Mouse (Mus musculus) forebrain, embryonic 12.5 days (tissue): ENCODE results near the gene Ebf1. TPM values are rescaled to one million over a fixed set of nuclear protein-coding genes. Genes with fewer than 3 reads are reported as not detected.
A peak's percentile ranks its signal among the peaks of the same experiment; 100 is the strongest.

Experiments used
- ATAC-seq: fragments of 200-750 bp; cut with Nextera tagmentation; 2 replicates; pipeline ENCODE4 v1.8.0; 2017; ENCODE audit warnings: moderate TSS enrichment; ENCODE audit not compliant: low FRiP score
- H3K27ac ChIP-seq: fragments of 300-500 bp; sonication (generic); 2 replicates; pipeline ENCODE4 v1.5.1; 2016; ENCODE audit warnings: mild to moderate bottlenecking
- H3K27me3 ChIP-seq: fragments of 300-500 bp; sonication (generic); 2 replicates; pipeline ENCODE4 v1.6.1; 2016; ENCODE audit warnings: mild to moderate bottlenecking
- H3K36me3 ChIP-seq: fragments of 300-500 bp; sonication (generic); replicated peaks from 2 replicates; pipeline ENCODE4 v1.6.1; 2016; ENCODE audit warnings: mild to moderate bottlenecking
- H3K4me1 ChIP-seq: fragments of 300-500 bp; sonication (generic); 2 replicates; pipeline ENCODE4 v1.6.1; 2016
- H3K4me2 ChIP-seq: fragments of 300-500 bp; sonication (generic); 2 replicates; pipeline ENCODE4 v1.6.1; 2016; ENCODE audit warnings: mild to moderate bottlenecking, moderate library complexity
- H3K4me3 ChIP-seq: fragments of 300-500 bp; sonication (generic); replicated peaks from 2 replicates; pipeline ENCODE4 v1.5.1; 2016; ENCODE audit warnings: mild to moderate bottlenecking
- H3K9ac ChIP-seq: fragments of 300-500 bp; sonication (generic); 2 replicates; pipeline ENCODE4 v1.6.1; 2016; ENCODE audit warnings: mild to moderate bottlenecking
- H3K9me3 ChIP-seq: fragments of 300-500 bp; sonication (generic); 2 replicates; pipeline ENCODE4 v1.6.1; 2016
- WGBS: fragments of 180-500 bp; shearing (Covaris S2); methylation state at CpG from one replicate; pipeline ENCODE4 v1.1.7; 2016; 5-methylcytosine and 5-hydroxymethylcytosine counted together
- polyA plus RNA-seq: library from polyadenylated mRNA; unstranded; fragments of >200 nt; fragmentation: Nextera tagmentation; extraction: Ambion mirVana; gene quantifications from 2 replicates; pipeline ENCODE4 v1.2.1, GENCODE M21; 2016

Gene Ebf1
- polyA plus RNA-seq, 1 experiment from 2014 or later = 26.8 TPM

- peaks cover 18% of the 10 kb centered on the region for H3K4me1 ChIP-seq
- no peak for ATAC-seq
Measured at GRCm38 (mm10) chr11:44701221-44701810, 84.2 kb downstream of the Ebf1 start.

GRCm38 (mm10) chr11:44701864-44702263, 84.7 kb downstream of the Ebf1 start:
- WGBS = 80% methylated on average over 1 of the region's 1 CpGs
- ATAC-seq = no peak
- Histone ChIP-seq H3K9ac (no peak overlapping the region), H3K27me3 (peaks cover 43% of the 10 kb centered on the region), H3K4me1 (peaks cover 13% of the 10 kb centered on the region), H3K4me3 (no peak overlapping the region), H3K36me3 (no peaks in the 10 kb centered on the region), H3K9me3 (no peaks in the 10 kb centered on the region), H3K4me2 (no peak overlapping the region), H3K27ac (no peak overlapping the region)

More at GRCm38 (mm10) chr11:44701221-44701810, 84.2 kb downstream of the Ebf1 start:
- Histone ChIP-seq H3K9me3 (no peaks in the 10 kb centered on the region), H3K4me3 (no peak overlapping the region), H3K27ac (no peak overlapping the region), H3K4me2 (no peak overlapping the region), H3K9ac (no peak overlapping the region), H3K36me3 (no peaks in the 10 kb centered on the region), H3K27me3 (peaks cover 41% of the 10 kb centered on the region)
- 61% methylated on average over 11 of the region's 11 CpGs for WGBS

DNA sequence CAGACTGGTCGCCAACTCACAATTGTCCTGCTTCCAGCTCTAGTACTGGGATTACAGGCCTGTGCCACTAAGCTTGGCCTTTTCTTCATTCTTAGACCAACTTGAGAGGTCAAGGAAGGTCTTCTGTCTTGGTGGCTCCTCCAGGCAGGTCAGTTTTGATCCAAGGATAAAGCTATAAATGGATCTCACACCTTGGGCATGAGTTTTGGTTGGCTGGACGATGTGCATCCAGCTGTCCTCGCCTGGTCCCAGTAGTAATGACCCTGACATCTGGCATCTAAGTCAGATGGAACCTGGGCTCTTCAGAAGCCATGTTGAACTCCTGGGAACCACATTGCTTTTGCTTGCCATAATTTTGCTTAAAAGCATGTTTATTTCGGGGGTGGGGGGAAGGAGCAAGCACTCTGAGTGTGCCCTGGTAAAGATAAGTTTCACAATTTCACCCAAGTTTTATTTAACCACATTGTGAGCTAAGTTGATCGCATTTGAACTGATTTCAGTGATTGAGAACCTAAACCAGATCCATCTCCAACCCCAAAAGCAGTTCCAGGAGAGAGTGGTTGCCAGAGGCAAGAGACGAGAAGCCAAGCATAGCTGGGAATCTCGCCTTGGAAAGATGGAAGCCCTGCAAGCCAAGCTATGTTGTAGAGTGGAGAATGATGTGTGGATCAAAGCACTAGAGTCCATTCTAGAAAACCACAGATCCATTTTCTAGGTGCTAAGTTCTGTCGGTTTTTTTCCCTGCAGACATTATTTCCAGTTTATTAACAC, 85.8 kb downstream of the Ebf1 start:
- Histone ChIP-seq H3K27ac (no peak overlapping the region), H3K4me1 (peaks cover 12% of the 10 kb centered on the region), H3K4me2 (no peak overlapping the region), H3K4me3 (no peak overlapping the region), H3K27me3 (peaks cover 34% of the 10 kb centered on the region), H3K9me3 (no peaks in the 10 kb centered on the region), H3K9ac (no peak overlapping the region), H3K36me3 (no peaks in the 10 kb centered on the region)
- WGBS = 88% methylated on average over 8 of the region's 8 CpGs
- no peak for ATAC-seq

DNA sequence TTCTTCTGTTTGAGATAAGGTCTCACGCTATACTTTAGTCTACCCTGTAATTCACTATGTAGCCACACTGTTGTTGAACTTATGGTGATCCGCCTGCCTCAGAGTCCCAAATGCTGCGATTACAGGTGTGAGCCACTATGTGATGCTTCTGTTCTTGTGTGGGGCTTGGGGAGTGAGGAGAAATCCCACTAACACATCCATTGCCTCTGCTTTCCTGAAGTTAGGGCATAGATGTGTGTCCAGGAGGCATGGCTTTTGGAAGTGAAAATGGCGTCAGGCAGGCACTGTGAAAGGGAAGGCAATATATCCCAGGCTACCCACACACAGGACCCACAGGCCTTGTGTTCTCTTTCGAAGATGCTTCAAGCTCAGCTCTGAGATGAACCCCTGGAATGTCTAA, 86.8 kb downstream of the Ebf1 start:
- 91% methylated on average over 5 of the region's 5 CpGs for WGBS
- H3K9ac ChIP-seq = no peak overlapping the region
- H3K4me2 ChIP-seq = no peak overlapping the region
- no peak overlapping the region for H3K27ac ChIP-seq
- no peak overlapping the region for H3K4me3 ChIP-seq
- peaks cover 28% of the 10 kb centered on the region for H3K27me3 ChIP-seq
- no peaks in the 10 kb centered on the region for H3K9me3 ChIP-seq
- H3K4me1 ChIP-seq = peaks cover 14% of the 10 kb centered on the region
- H3K36me3 ChIP-seq = no peaks in the 10 kb centered on the region
- no peak for ATAC-seq

- peaks cover 14% of the 10 kb centered on the region for H3K4me1 ChIP-seq
- 86% methylated on average over 1 of the region's 1 CpGs for WGBS
- no peak for ATAC-seq
Measured at GRCm38 (mm10) chr11:44705811-44706210, 88.7 kb downstream of the Ebf1 start.

GRCm38 (mm10) chr11:44706386-44706785, 89.3 kb downstream of the Ebf1 start:
- Histone ChIP-seq H3K9me3 (no peaks in the 10 kb centered on the region), H3K27ac (no peak overlapping the region), H3K4me2 (no peak overlapping the region), H3K4me3 (no peak overlapping the region), H3K27me3 (peaks cover 28% of the 10 kb centered on the region), H3K9ac (no peak overlapping the region), H3K4me1 (peaks cover 11% of the 10 kb centered on the region), H3K36me3 (no peaks in the 10 kb centered on the region)
- ATAC-seq = no peak
- 79% methylated on average over 2 of the region's 2 CpGs for WGBS

More at GRCm38 (mm10) chr11:44705811-44706210, 88.7 kb downstream of the Ebf1 start:
- no peaks in the 10 kb centered on the region for H3K36me3 ChIP-seq
- H3K4me2 ChIP-seq = no peak overlapping the region
- no peaks in the 10 kb centered on the region for H3K9me3 ChIP-seq
- peaks cover 28% of the 10 kb centered on the region for H3K27me3 ChIP-seq
- no peak overlapping the region for H3K9ac ChIP-seq
- H3K4me3 ChIP-seq = no peak overlapping the region
- H3K27ac ChIP-seq = no peak overlapping the region

- Histone ChIP-seq H3K4me1 (peaks cover 9% of the 10 kb centered on the region), H3K27ac (no peak overlapping the region), H3K36me3 (no peaks in the 10 kb centered on the region), H3K9me3 (no peaks in the 10 kb centered on the region), H3K9ac (no peak overlapping the region), H3K27me3 (peaks cover 28% of the 10 kb centered on the region), H3K4me3 (no peak overlapping the region), H3K4me2 (0 out of 2 replicates have a peak overlapping the region, but pooled peaks have one; percentile 17)
- ATAC-seq = no peak
- WGBS = 11% methylated on average over 13 of the region's 13 CpGs
Measured at GRCm38 (mm10) chr11:44707381-44708289, 90.5 kb downstream of the Ebf1 start.

GRCm38 (mm10) chr11:44708290-44708685, 91.2 kb downstream of the Ebf1 start:
- Histone ChIP-seq H3K4me1 (peaks cover 9% of the 10 kb centered on the region), H3K4me3 (no peak overlapping the region), H3K27me3 (peaks cover 31% of the 10 kb centered on the region), H3K9me3 (no peaks in the 10 kb centered on the region), H3K36me3 (no peaks in the 10 kb centered on the region), H3K27ac (no peak overlapping the region), H3K9ac (no peak overlapping the region), H3K4me2 (no peak overlapping the region)
- WGBS = 80% methylated on average over 6 of the region's 6 CpGs
- ATAC-seq = no peak

DNA sequence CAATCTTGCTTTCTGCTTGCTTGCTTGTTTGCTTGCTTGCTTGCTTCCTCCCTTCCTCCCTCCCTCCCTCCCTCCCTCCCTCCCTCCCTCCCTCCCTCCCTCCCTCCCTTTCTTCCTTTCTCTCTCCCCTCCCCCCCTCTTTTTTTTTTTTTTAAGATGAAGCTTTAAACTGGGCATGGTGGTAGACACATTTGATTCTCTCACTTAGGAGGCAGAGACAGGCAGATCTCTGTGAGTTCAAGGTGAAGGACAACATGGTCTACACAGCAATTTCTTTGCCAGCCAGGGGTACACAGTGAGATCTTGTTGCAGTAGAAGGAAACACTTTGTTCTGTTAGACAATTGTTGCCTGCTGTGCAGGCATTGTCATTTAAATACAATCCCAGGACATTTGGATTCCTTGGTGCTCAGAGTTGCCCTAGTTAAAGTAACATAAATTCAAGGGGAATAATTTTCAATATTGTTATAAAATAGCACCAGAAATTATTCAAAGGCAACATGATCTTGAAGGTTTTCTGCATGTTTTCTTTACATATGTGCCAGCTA, 92.0 kb downstream of the Ebf1 start:
- H3K4me2 ChIP-seq = no peak overlapping the region
- no peak overlapping the region for H3K4me3 ChIP-seq
- peaks cover 30% of the 10 kb centered on the region for H3K27me3 ChIP-seq
- H3K27ac ChIP-seq = no peak overlapping the region
- no peak for ATAC-seq
- no peaks in the 10 kb centered on the region for H3K9me3 ChIP-seq
- no peaks in the 10 kb centered on the region for H3K36me3 ChIP-seq
- peaks cover 9% of the 10 kb centered on the region for H3K4me1 ChIP-seq
- H3K9ac ChIP-seq = no peak overlapping the region

- Histone ChIP-seq H3K4me1 (peaks cover 9% of the 10 kb centered on the region), H3K27ac (no peak overlapping the region), H3K4me3 (no peak overlapping the region), H3K4me2 (no peak overlapping the region), H3K36me3 (no peaks in the 10 kb centered on the region), H3K9me3 (no peaks in the 10 kb centered on the region), H3K9ac (no peak overlapping the region), H3K27me3 (peaks cover 25% of the 10 kb centered on the region)
- ATAC-seq = no peak
- 80% methylated on average over 6 of the region's 6 CpGs for WGBS
Measured at GRCm38 (mm10) chr11:44709869-44710460, 92.8 kb downstream of the Ebf1 start.

DNA sequence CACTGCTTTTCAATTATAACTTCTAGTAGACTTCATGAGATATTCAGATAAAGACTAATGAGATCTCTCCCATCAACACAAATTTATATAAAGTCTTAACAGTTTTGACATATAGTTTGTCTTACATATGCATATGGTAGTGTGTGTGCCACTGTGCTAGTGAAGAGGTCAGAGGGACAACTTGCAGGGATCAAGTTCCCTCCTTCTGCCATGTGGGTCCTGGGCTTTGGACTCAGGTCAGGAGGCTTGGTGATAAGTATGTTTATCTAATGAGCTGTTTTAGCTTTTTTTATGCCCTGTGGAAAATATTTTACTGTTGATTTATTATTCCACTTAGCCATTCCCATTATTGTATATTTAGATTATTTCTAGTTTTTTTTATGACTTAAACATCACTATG, 93.7 kb downstream of the Ebf1 start:
- Histone ChIP-seq H3K9me3 (no peaks in the 10 kb centered on the region), H3K36me3 (no peaks in the 10 kb centered on the region), H3K27ac (no peak overlapping the region), H3K27me3 (peaks cover 21% of the 10 kb centered on the region), H3K4me2 (no peak overlapping the region), H3K9ac (no peak overlapping the region), H3K4me3 (no peak overlapping the region), H3K4me1 (peaks cover 9% of the 10 kb centered on the region)
- ATAC-seq = no peak

DNA sequence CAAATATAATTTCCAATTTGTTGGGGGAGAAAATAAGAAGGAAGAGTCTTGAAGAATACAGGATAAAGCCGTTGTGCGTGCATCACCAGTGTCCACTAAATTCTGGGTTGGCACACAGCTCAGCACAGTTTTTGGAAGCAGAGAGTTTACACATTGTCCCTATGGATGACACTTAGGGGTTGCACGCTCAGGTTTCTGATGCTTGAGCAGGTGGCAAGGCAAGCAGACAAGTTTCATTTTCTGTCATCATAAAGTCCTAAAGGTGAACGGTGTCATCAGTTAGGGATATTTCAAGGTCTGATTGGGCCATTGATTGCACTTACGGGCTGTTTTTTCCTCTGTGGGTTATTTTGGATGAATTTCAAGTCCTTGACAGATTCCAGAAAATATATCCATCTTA, 97.1 kb downstream of the Ebf1 start:
- Histone ChIP-seq H3K4me2 (no peak overlapping the region), H3K4me3 (no peak overlapping the region), H3K4me1 (no peaks in the 10 kb centered on the region), H3K27me3 (peaks cover 11% of the 10 kb centered on the region; the same call in 1 of the 2 replicates), H3K9ac (no peak overlapping the region), H3K36me3 (no peaks in the 10 kb centered on the region), H3K9me3 (no peaks in the 10 kb centered on the region), H3K27ac (no peak overlapping the region)
- WGBS = 95% methylated on average over 5 of the region's 5 CpGs
- ATAC-seq = no peak
